In genomic region chr2:72838085-72838727, GRCm38 (mm10) we compare ENCODE assay signal across 9 mouse cellular contexts.
DNase-seq lines count a peak whose midpoint lies in the region; ATAC-seq and TF ChIP-seq lines count a peak whose summit lies in the region.
"Had no signal": no experiment of that assay in that cellular context is flagged by ENCODE, and none has a peak within 500 bp of the region (broad histone marks: within the 10 kb centered on the region; RNA-seq: fewer than 3 reads in every experiment).

No protein-coding gene starts in this region.

- no peak for TF ChIP-seq CTCF in kidney, adult 2 months (conservative IDR thresholded peaks at IDR 0.05; ENCODE audit: insufficient read depth, insufficient read length, low read depth, low read length)

- H3K4me2 ChIP-seq in myocyte (ENCODE audit: low read depth): peak overlapping the region; percentile 19
- H3K4me2 ChIP-seq: midbrain, embryonic 12.5 days had no signal

- intact Hi-C loops in left cerebral cortex, postnatal 14 days (cut with DNase I): no loop called here

- H3ac ChIP-seq in myocyte (ENCODE audit: control insufficient read depth, insufficient read length): no peak overlapping the region

- no peak overlapping the region for H3K4me3 ChIP-seq in kidney, adult 2 months (ENCODE audit: insufficient read depth, low read depth, low read length)
- no peak overlapping the region for H3K4me3 ChIP-seq in myocyte
- H3K4me3 ChIP-seq: midbrain, embryonic 12.5 days had no signal

- H3K36me3 ChIP-seq in kidney, adult 2 months (ENCODE audit: control insufficient read depth, insufficient read depth, low read length): no peaks in the 10 kb centered on the region
- H3K36me3 ChIP-seq in myocyte (ENCODE audit: control insufficient read depth, insufficient read depth): no peaks in the 10 kb centered on the region
- H3K36me3 ChIP-seq: midbrain, embryonic 12.5 days had no signal

- TF ChIP-seq POLR2A in kidney, adult 2 months (IDR thresholded peaks at IDR 0.05; ENCODE audit: low read depth, low read length): no peak
- no peak for TF ChIP-seq POLR2A in myocyte (IDR thresholded peaks at IDR 0.05; ENCODE audit: insufficient read length, low read depth)

- DNase-seq in kidney, adult 2 months: peak; percentile 9
- no peak for DNase-seq in kidney, adult 18-20 months
- DNase-seq in ES-CJ7 (ENCODE audit: low read depth, low spot score): peak; percentile 46
- no peak for DNase-seq in layer of hippocampus, postnatal 36 days
- no peak for DNase-seq in right cerebral cortex, postnatal 14 days
- no peak for DNase-seq in left cerebral cortex, postnatal 14 days (ENCODE audit: low spot score in 2 of 2)

- H3K4me1 ChIP-seq in kidney, adult 2 months (ENCODE audit: control insufficient read depth, insufficient read depth, low read length): no peaks in the 10 kb centered on the region

- H3K79me2 ChIP-seq in myocyte (ENCODE audit: control insufficient read depth, insufficient read depth): no peaks in the 10 kb centered on the region

- no peak overlapping the region for H3K27ac ChIP-seq in kidney, adult 2 months (ENCODE audit: insufficient read depth, low read depth, low read length)
- H3K27ac ChIP-seq: midbrain, embryonic 12.5 days had no signal

- ATAC-seq in granulocyte monocyte progenitor cell, adult 5-6 weeks (replicated peaks; ENCODE audit: poor library complexity, severe bottlenecking): peak; percentile 50

- H3K27me3 ChIP-seq in kidney, adult 2 months (replicated peaks; ENCODE audit: control insufficient read depth, insufficient read depth, low read length): no peaks in the 10 kb centered on the region
- H3K27me3 ChIP-seq in myocyte (ENCODE audit: control insufficient read depth, insufficient read depth, insufficient read length): no peaks in the 10 kb centered on the region
- H3K27me3 ChIP-seq: midbrain, embryonic 12.5 days had no signal

- WGBS in kidney, adult 2 months: 48% methylated on average over 6 of the region's 6 CpGs

TF ChIP-seq in myocyte, 11 proteins besides CTCF, POLR2A, EP300 and RAD21:
- TF ChIP-seq MYOD1 (IDR thresholded peaks at IDR 0.05; ENCODE audit: control insufficient read depth in 1 of 3, insufficient read length in 2 of 3, low read depth in 2 of 3) (no peak), SRF (IDR thresholded peaks at IDR 0.05; ENCODE audit: control insufficient read depth, insufficient read length, low read depth) (no peak), TCF3 (IDR thresholded peaks at IDR 0.05; ENCODE audit: insufficient read length, low read depth) (no peak), CEBPB (IDR thresholded peaks at IDR 0.05; ENCODE audit: insufficient read depth, poor library complexity, severe bottlenecking) (no peak), MYOG (IDR thresholded peaks at IDR 0.05; ENCODE audit: control insufficient read depth in 1 of 3, insufficient read depth in 1 of 3, insufficient read length in 2 of 3, low read depth in 2 of 3) (no peak)

Comparison
In these comparisons a context has a peak if more than half of its experiments do, and no peak if none do; other contexts are left out.
1. DNase-seq: peak in kidney, adult 2 months (single experiment) and ES-CJ7 (single experiment); none in kidney, adult 18-20 months (single experiment), layer of hippocampus, postnatal 36 days (0 of 2), right cerebral cortex, postnatal 14 days (single experiment) and left cerebral cortex, postnatal 14 days (0 of 2).